Mouse (Mus musculus) midbrain, embryonic 12.5 days (tissue): ENCODE measurements around the gene Kbtbd2. TPM values are rescaled to one million over a fixed set of nuclear protein-coding genes. Genes with fewer than 3 reads are reported as not detected.

Source experiments
- ATAC-seq: fragments of 200-750 bp; cut with Nextera tagmentation; 2 replicates; pipeline ENCODE4 v1.8.0; 2017; ENCODE audit warnings: low read depth, moderate TSS enrichment, moderate library complexity; ENCODE audit not compliant: low FRiP score
- H3K27ac ChIP-seq: fragments of 300-500 bp; sonication (generic); replicated peaks from 2 replicates; pipeline ENCODE4 v1.5.1; 2016; ENCODE audit warnings: mild to moderate bottlenecking
- H3K27me3 ChIP-seq: fragments of 300-500 bp; sonication (generic); 2 replicates; pipeline ENCODE4 v1.6.1; 2016; ENCODE audit warnings: mild to moderate bottlenecking
- H3K36me3 ChIP-seq: fragments of 300-500 bp; sonication (generic); 2 replicates; pipeline ENCODE4 v1.6.1; 2016
- H3K4me1 ChIP-seq: fragments of 300-500 bp; sonication (generic); 2 replicates; pipeline ENCODE4 v1.6.1; 2016
- H3K4me2 ChIP-seq: fragments of 300-500 bp; sonication (generic); replicated peaks from 2 replicates; pipeline ENCODE4 v1.6.1; 2016; ENCODE audit warnings: mild to moderate bottlenecking, moderate library complexity
- H3K4me3 ChIP-seq: fragments of 300-500 bp; sonication (generic); 2 replicates; pipeline ENCODE4 v1.5.1; 2016; ENCODE audit warnings: mild to moderate bottlenecking
- H3K9ac ChIP-seq: fragments of 300-500 bp; sonication (generic); replicated peaks from 2 replicates; pipeline ENCODE4 v1.6.1; 2016; ENCODE audit warnings: mild to moderate bottlenecking, moderate library complexity
- H3K9me3 ChIP-seq: fragments of 300-500 bp; sonication (generic); 2 replicates; pipeline ENCODE4 v1.6.1; 2016; ENCODE audit warnings: mild to moderate bottlenecking
- WGBS: fragments of 180-500 bp; shearing (Covaris S2); methylation state at CpG from one replicate; pipeline ENCODE4 v1.1.7; 2016; 5-methylcytosine and 5-hydroxymethylcytosine counted together
- polyA plus RNA-seq: library from polyadenylated mRNA; unstranded; fragments of >200 nt; fragmentation: Nextera tagmentation; extraction: Ambion mirVana; gene quantifications from 2 replicates; pipeline ENCODE4 v1.2.1, GENCODE M21; 2016

Kbtbd2 gene
- polyA plus RNA-seq, 1 experiment from 2014 or later = 46.8 TPM

DNA sequence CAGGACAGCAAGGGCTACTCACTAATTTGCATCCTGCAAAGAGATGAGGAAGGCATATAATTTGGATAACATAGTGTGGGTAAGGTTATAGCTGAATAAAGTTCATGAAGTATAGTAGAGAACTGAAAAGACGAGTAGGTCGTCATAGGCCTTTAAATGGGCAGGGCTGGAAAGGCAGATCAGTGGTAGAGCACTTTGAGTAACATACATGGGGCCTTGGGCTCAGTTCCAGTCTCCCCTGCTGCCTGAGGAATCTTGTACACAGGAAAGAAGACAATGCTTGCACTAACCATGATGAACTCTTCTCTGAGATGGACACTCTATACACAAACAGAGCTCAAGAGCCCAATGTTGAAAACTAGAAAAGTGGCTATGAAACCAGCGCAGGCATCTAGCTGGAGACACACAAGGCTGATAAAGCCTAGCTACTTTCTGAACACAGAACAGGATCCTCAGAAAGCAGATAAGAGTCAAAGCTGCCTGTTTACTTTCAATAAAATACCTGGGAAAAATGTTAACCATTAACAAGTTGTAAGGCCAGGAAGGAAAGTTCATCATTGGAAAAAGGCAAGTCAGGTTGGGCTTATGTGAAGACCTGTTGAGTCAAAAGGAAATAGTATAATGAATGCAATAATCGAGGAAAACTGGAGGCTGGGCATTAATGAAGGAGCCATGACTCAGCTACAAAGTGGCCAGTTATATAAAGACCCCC, 13.9 kb downstream of the Kbtbd2 start:
- no peak overlapping the region for H3K27ac ChIP-seq
- H3K36me3 ChIP-seq = peaks cover 49% of the 10 kb centered on the region
- H3K27me3 ChIP-seq = no peaks in the 10 kb centered on the region
- 96% methylated on average over 4 of the region's 4 CpGs for WGBS
- ATAC-seq = no peak
- no peaks in the 10 kb centered on the region for H3K4me1 ChIP-seq
- H3K4me2 ChIP-seq = no peak overlapping the region
- H3K9me3 ChIP-seq = no peaks in the 10 kb centered on the region
- H3K9ac ChIP-seq = no peak overlapping the region
- H3K4me3 ChIP-seq = no peak overlapping the region

DNA sequence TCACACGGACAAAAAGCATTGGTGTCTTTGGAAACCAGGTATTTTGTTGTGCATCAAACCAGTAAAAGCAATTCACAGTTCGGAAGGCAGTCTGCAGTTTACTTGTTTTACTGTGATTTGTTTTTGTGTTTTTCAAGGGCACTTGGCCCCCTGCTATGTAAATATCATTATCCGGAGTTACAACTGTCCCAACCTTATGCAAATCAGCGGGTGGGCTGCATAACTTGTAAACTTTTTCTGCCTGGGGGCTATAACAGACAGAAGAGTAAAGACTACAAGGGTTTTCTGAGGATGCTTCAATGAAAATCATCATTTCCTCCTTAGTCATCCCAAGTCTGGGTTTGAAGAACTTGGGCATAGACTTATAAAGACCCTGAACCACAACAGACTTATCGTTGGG, 18.0 kb downstream of the Kbtbd2 start:
- WGBS = 97% methylated on average over 5 of the region's 5 CpGs
- no peak for ATAC-seq
- Histone ChIP-seq H3K36me3 (peaks cover 58% of the 10 kb centered on the region), H3K9me3 (no peaks in the 10 kb centered on the region), H3K4me2 (no peak overlapping the region), H3K27ac (no peak overlapping the region), H3K9ac (no peak overlapping the region), H3K4me1 (no peaks in the 10 kb centered on the region), H3K4me3 (no peak overlapping the region), H3K27me3 (no peaks in the 10 kb centered on the region)

DNA sequence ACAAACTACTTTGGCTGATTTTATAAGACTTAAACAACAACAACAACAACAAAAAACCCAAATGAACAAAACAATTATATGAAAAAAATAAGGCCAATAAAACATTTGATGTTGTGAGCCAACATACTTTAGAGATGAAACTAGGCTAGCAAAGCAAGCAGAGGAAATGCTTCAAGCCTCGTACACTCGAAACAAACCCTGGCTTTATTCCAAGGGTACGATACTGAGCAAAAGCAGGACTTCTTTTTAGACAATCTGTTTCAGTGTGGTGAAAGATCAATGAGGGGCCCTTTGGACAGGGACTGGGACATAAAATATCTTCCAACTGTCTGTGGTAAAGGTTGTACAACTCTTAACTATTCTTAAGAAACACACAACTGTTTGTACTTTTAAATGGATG, 21.8 kb downstream of the Kbtbd2 start:
- no peak overlapping the region for H3K9ac ChIP-seq
- H3K27me3 ChIP-seq = no peaks in the 10 kb centered on the region
- 94% methylated on average over 3 of the region's 3 CpGs for WGBS
- no peak overlapping the region for H3K4me3 ChIP-seq
- no peaks in the 10 kb centered on the region for H3K4me1 ChIP-seq
- no peak for ATAC-seq
- H3K9me3 ChIP-seq = peaks cover 3% of the 10 kb centered on the region; the same call in 1 of the 2 replicates
- peaks cover 47% of the 10 kb centered on the region for H3K36me3 ChIP-seq
- H3K27ac ChIP-seq = no peak overlapping the region
- no peak overlapping the region for H3K4me2 ChIP-seq

DNA sequence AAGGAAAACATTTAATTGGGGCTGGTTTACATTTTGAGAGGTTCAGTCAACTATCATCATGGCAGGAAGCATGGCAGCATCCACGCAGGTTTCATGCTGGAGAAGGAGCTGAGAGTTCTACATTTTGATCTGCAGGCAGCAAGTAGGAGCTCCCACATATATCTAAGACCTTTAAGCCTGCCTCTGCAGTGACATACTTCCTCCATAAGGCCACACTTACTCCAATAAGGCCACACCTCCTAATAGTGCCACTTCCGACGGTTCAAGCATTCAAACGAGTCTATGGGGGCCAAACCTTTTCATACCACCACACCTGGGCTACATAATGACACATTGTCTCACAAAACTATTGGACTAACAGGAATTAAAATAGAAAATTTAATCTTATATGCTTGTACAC, 31.9 kb downstream of the Kbtbd2 start:
- Histone ChIP-seq H3K36me3 (peaks cover 28% of the 10 kb centered on the region), H3K9me3 (no peaks in the 10 kb centered on the region), H3K4me2 (no peak overlapping the region), H3K27me3 (no peaks in the 10 kb centered on the region), H3K4me3 (no peak overlapping the region), H3K4me1 (no peaks in the 10 kb centered on the region), H3K27ac (no peak overlapping the region), H3K9ac (no peak overlapping the region)
- no peak for ATAC-seq
- 94% methylated on average over 4 of the region's 4 CpGs for WGBS

DNA sequence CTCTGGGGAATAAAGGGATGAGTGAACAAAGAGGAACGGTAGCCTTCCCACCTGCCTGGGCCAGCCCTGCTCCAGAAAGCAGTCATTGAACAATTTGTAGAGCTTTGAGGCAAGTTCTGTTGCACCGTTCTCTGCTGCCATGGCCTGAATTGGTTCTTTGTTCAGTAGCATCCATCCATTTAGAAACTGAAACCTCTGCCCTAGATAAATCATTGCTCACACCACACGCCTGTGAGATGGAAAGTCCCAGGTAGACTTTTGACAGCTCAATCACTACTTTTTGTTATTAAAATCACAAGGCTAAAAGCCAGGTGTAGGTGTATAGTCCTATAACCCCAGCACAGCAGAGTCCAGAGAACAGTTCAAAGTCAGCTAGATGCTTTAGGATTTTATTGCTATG, 32.3 kb downstream of the Kbtbd2 start:
- Histone ChIP-seq H3K4me2 (no peak overlapping the region), H3K4me3 (no peak overlapping the region), H3K9me3 (no peaks in the 10 kb centered on the region), H3K9ac (no peak overlapping the region), H3K27me3 (no peaks in the 10 kb centered on the region), H3K27ac (no peak overlapping the region), H3K4me1 (no peaks in the 10 kb centered on the region), H3K36me3 (peaks cover 29% of the 10 kb centered on the region)
- no peak for ATAC-seq
- 90% methylated on average over 3 of the region's 3 CpGs for WGBS

DNA sequence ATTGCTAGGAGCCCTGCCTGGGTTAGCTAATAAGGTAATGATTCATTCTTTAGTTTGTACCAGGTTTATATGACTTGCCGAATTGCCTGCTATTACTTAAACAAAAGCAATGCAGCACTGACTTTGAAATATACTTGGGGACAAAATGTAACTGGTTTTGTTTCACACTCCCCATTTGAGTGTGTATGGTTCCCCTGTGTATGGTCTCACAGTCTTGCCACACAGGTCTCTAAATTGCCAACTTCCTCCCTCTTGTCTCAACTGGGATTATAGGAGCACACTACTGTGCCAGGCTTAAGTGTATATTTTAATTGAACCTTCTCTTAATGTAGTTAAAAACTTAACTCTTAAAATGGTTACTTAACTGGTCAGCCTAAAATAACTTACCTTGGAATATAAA, 38.3 kb downstream of the Kbtbd2 start:
- Histone ChIP-seq H3K27me3 (no peaks in the 10 kb centered on the region), H3K4me1 (no peaks in the 10 kb centered on the region), H3K9ac (no peak overlapping the region), H3K36me3 (peaks cover 63% of the 10 kb centered on the region), H3K4me3 (no peak overlapping the region), H3K9me3 (no peaks in the 10 kb centered on the region), H3K27ac (no peak overlapping the region), H3K4me2 (no peak overlapping the region)
- ATAC-seq = no peak
- 97% methylated on average over 1 of the region's 1 CpGs for WGBS

DNA sequence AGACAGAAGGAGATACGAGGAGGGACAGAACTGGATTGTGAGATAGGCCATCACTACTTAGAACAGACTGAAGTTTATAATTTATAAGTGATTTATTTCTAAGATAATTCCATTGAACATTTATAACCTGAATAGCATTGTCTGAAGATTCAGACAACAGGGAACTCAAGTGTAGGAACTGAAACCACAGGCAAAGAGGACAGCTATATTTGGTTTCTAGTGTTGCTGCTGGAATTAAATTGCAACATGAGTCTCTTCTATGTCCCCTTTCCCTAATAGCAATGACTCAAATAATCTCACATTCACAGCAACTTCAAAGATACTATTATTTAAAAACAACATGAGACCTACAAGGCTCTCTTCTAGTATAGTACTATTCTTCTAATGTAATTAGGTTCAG, 41.5 kb downstream of the Kbtbd2 start:
- Histone ChIP-seq H3K9me3 (no peaks in the 10 kb centered on the region), H3K9ac (no peak overlapping the region), H3K27me3 (no peaks in the 10 kb centered on the region), H3K36me3 (peaks cover 56% of the 10 kb centered on the region), H3K4me2 (no peak overlapping the region), H3K4me1 (no peaks in the 10 kb centered on the region), H3K4me3 (no peak overlapping the region), H3K27ac (no peak overlapping the region)
- WGBS = 100% methylated on average over 1 of the region's 1 CpGs
- ATAC-seq = no peak

DNA sequence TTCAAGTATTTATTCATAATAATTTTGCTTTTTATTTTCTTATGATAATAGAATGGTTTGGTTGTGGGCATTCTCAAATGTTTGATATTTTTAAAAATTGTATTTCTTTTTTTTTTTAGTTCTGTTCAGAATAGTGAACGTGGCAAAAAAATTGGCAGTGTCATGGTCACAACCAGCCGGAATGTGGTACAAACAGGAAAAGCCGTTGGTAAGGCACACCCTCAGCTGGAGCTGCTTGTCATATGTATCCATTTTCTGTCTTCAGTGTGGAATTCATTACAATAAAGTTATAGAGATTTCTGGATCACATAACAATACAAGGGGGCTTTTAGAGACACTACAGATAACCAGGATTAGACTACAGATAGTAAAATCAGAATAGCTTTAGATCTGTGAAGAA, 43.9 kb downstream of the Kbtbd2 start:
- Histone ChIP-seq H3K4me1 (no peaks in the 10 kb centered on the region), H3K27me3 (no peaks in the 10 kb centered on the region), H3K4me2 (no peak overlapping the region), H3K36me3 (peaks cover 51% of the 10 kb centered on the region), H3K27ac (no peak overlapping the region), H3K4me3 (no peak overlapping the region), H3K9ac (no peak overlapping the region), H3K9me3 (no peaks in the 10 kb centered on the region)
- WGBS = 85% methylated on average over 3 of the region's 3 CpGs
- no peak for ATAC-seq

DNA sequence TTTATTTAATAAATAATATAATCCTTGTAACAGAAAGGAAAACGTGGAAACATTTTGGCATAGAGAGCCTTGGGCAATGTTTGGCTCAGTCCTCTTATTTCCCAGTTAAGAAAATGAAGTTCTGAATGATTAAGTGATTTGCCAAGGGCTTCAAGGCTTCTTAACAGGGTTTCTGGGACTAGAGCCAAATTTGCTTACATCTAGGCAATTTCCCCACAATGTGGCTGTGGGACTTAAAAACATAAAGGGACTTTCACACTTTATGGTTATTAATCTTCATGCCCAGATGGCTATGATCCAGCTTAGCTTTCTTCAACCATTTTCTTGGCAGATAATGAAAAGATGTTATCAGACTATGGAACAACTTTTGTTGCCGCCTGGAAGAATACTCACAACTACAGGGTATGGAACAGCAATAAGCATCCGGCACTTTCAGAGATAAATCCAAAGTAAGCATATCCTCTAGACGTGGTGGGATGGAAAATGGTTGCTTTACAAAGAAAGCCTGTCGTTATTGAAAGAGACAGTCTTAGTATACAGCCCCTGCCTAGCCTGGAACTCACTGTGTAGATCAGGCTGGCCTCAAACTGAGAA, 51.6 kb downstream of the Kbtbd2 start:
- no peak overlapping the region for H3K27ac ChIP-seq

DNA sequence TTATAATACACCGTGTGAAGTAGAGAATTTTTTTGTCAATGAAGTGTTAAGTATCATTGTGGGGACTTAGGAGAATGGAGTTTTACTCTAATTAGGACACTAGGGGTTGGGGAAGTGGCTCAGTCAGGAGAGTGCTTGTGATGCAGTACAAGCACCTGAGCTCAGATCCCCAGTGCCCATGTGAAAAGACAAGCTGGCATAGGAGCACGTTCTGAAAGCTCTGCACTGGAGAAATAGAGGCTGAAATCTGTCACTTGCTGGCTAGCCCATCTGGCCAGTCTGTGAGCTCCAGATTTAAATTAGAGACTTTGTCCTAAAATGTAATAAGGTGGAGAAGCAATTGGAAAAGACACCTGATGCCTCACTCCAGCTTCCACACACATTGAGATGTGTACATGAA, 65.1 kb downstream of the Kbtbd2 start:
- Histone ChIP-seq H3K27ac (no peak overlapping the region), H3K4me1 (no peaks in the 10 kb centered on the region), H3K4me3 (no peak overlapping the region), H3K4me2 (no peak overlapping the region), H3K9me3 (no peaks in the 10 kb centered on the region), H3K27me3 (no peaks in the 10 kb centered on the region), H3K9ac (no peak overlapping the region), H3K36me3 (peaks cover 65% of the 10 kb centered on the region)
- no peak for ATAC-seq
- WGBS = 89% methylated on average over 2 of the region's 2 CpGs

More for the DNA sequence above, 51.6 kb downstream of the Kbtbd2 start:
- 82% methylated on average over 5 of the region's 5 CpGs for WGBS
- Histone ChIP-seq H3K4me1 (no peaks in the 10 kb centered on the region), H3K9ac (no peak overlapping the region), H3K4me3 (no peak overlapping the region), H3K4me2 (no peak overlapping the region), H3K9me3 (no peaks in the 10 kb centered on the region), H3K36me3 (peaks cover 27% of the 10 kb centered on the region), H3K27me3 (no peaks in the 10 kb centered on the region)
- no peak for ATAC-seq
